Mouse (Mus musculus) lung, embryonic 15.5 days (tissue): ENCODE results near the gene Olfr1438-ps1. TPM values are rescaled to one million over a fixed set of nuclear protein-coding genes. Genes with fewer than 3 reads are reported as not detected.
"Not testable (repeated sequence)": the region's sequence is repeated elsewhere in the genome, so short reads cannot be mapped to it uniquely, and the experiment has no call there.

ENCODE experiments used
- ATAC-seq: fragments of 200-750 bp; cut with Nextera tagmentation; 2 replicates; pipeline ENCODE4 v1.8.0; 2017; ENCODE audit warnings: moderate number of reproducible peaks, borderline replicate concordance; ENCODE audit not compliant: low FRiP score, low TSS enrichment; ENCODE audit errors: extremely low read depth
- H3K27ac ChIP-seq: fragments of 300-500 bp; sonication (generic); 2 replicates; pipeline ENCODE4 v1.5.1; 2015; ENCODE audit warnings: moderate library complexity, mild to moderate bottlenecking, inconsistent platforms
- H3K27me3 ChIP-seq: fragments of 300-500 bp; sonication (generic); 2 replicates; pipeline ENCODE4 v1.6.1; 2015; ENCODE audit warnings: inconsistent platforms
- H3K36me3 ChIP-seq: fragments of 300-500 bp; sonication (generic); 2 replicates; pipeline ENCODE4 v1.6.1; 2015; ENCODE audit warnings: inconsistent platforms
- H3K4me1 ChIP-seq: fragments of 300-500 bp; sonication (generic); 2 replicates; pipeline ENCODE4 v1.6.1; 2015; ENCODE audit warnings: inconsistent platforms
- H3K4me2 ChIP-seq: fragments of 300-500 bp; sonication (generic); 2 replicates; pipeline ENCODE4 v1.6.1; 2015; ENCODE audit warnings: inconsistent platforms, mild to moderate bottlenecking, moderate library complexity
- H3K4me3 ChIP-seq: fragments of 300-500 bp; sonication (generic); 2 replicates; pipeline ENCODE4 v1.5.1; 2015; ENCODE audit warnings: mild to moderate bottlenecking, inconsistent platforms
- H3K9ac ChIP-seq: fragments of 300-500 bp; sonication (generic); 2 replicates; pipeline ENCODE4 v1.6.1; 2015; ENCODE audit warnings: inconsistent platforms
- H3K9me3 ChIP-seq: fragments of 300-500 bp; sonication (generic); 2 replicates; pipeline ENCODE4 v1.6.1; 2016; ENCODE audit warnings: inconsistent platforms
- WGBS: fragments of 180-500 bp; shearing (Covaris S2); methylation state at CpG from one replicate; pipeline ENCODE4 v1.1.7; 2015; 5-methylcytosine and 5-hydroxymethylcytosine counted together
- polyA plus RNA-seq: library from polyadenylated mRNA; unstranded; fragments of >200 nt; fragmentation: Nextera tagmentation; extraction: Ambion mirVana; gene quantifications from 2 replicates; pipeline ENCODE4 v1.2.1, GENCODE M21; 2015

Olfr1438-ps1 gene
- polyA plus RNA-seq: not detected in 2 replicates

DNA sequence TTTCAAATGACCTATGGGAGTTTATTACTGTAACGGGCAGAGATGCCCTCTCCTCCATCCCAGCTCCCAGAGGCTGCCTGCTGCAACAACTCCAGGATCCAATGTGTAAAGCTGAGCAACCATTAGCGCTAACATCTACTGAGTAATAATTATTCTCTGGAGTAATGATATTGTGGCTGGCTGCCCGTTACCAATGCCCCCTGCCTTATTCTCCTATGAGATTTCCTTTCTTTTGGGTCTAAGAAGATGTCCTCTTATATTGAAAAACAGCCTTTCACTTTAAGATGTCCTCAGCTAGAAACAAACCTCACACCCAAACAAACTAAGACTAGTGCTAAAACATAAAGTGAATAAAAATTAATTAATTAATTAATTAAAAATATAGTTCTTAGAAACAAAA lies at the start of gene Olfr1438-ps1:
Gene Olfr1438-ps1, minus strand, starts transcription at position 101 of the 400 bp plus-strand sequence.
- Histone ChIP-seq H3K27ac (no peak within 1 kb of the TSS), H3K27me3 (no peaks in the 10 kb centered on the region), H3K36me3 (no peaks in the 10 kb centered on the region), H3K4me1 (no peaks in the 10 kb centered on the region), H3K9ac (no peak within 1 kb of the TSS), H3K4me3 (no peak within 1 kb of the TSS), H3K4me2 (no peak within 1 kb of the TSS), H3K9me3 (no peaks in the 10 kb centered on the region)
- no peak for ATAC-seq
- WGBS: 77% methylated on average over 3 of the region's 3 CpGs

DNA sequence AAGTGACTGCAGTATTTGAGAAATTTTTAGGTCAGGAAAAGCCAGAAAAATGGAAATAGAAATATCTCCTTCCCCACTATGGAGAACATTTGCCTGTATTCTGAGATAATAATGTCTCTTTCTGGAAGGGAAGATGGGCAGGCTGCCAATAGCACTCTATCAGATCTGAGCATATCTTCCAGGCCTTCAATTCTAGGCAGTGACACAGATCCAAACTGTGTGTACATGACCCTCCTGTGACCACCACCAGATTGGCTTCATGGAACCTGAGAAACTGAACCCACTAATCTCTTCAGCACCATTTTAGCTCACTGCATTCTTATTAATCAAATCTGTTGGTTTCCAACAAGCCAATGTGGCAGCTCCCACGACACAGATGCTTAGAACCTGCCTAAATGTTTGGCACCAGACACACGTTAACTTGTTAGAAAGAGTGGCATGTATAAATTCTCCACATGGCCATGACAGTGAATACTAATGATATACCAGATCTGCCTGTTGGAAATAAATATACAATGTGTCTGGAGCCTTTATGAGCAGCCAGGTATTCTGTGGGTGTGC lies 38.8 kb upstream of the Olfr1438-ps1 start:
- no peak overlapping the region for H3K9ac ChIP-seq
- H3K9me3 ChIP-seq: no peaks in the 10 kb centered on the region
- no peaks in the 10 kb centered on the region for H3K27me3 ChIP-seq
- 53% methylated on average over 2 of the region's 2 CpGs for WGBS
- no peak overlapping the region for H3K4me3 ChIP-seq
- no peak for ATAC-seq
- H3K27ac ChIP-seq: no peak overlapping the region
- no peak overlapping the region for H3K4me2 ChIP-seq
- no peaks in the 10 kb centered on the region for H3K4me1 ChIP-seq
- H3K36me3 ChIP-seq: no peaks in the 10 kb centered on the region

DNA sequence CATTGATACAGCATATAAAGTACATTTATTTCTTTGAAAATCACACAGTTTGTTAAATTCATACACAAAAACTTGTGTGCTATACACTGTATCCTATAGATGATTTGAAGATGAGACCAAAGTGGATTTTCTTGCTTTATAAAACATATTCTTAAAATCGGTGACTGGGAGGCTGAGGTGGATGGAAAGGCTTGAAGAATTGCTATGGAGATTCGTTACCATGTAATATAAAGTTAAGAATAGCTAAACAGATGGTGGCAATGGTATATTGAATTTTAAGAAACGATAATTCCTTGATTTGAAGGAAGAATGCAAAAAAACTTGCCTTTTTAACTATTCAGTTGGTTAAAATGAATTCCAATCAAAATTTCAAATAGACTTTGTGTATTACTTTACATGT lies 37.3 kb upstream of the Olfr1438-ps1 start:
- no peak overlapping the region for H3K4me3 ChIP-seq
- no peaks in the 10 kb centered on the region for H3K9me3 ChIP-seq
- H3K9ac ChIP-seq: no peak overlapping the region
- 66% methylated on average over 3 of the region's 3 CpGs for WGBS
- no peaks in the 10 kb centered on the region for H3K27me3 ChIP-seq
- H3K27ac ChIP-seq: no peak overlapping the region
- H3K36me3 ChIP-seq: no peaks in the 10 kb centered on the region
- ATAC-seq: no peak
- no peak overlapping the region for H3K4me2 ChIP-seq
- H3K4me1 ChIP-seq: no peaks in the 10 kb centered on the region

DNA sequence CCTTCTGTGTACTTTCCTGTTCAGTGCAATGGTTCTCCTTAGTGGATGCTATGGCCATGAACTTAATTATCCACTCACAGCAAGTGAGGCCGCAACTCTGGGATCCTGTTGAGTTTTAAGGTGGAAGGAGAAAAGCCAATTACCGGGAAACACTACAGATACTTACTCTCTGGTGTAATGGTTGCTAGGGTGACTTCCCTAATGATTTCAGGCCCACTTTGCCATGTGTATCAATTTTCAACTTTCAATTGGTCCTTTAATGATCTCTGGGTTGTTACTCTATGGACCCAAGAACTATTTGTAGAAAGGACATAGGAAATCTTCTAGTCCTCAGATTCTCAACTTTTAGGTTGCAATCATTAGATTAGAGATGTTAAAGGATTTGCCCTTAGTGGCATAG lies 10.7 kb downstream of the Olfr1438-ps1 start, which contains the start of gene Olfr1437:
Gene Olfr1437, minus strand, starts transcription at position 101 of the 400 bp plus-strand sequence.
- H3K4me3 ChIP-seq: no peak within 1 kb of the TSS
- whole genome bisulfite sequencing: 83% methylated on average over 2 of the region's 2 CpGs

DNA sequence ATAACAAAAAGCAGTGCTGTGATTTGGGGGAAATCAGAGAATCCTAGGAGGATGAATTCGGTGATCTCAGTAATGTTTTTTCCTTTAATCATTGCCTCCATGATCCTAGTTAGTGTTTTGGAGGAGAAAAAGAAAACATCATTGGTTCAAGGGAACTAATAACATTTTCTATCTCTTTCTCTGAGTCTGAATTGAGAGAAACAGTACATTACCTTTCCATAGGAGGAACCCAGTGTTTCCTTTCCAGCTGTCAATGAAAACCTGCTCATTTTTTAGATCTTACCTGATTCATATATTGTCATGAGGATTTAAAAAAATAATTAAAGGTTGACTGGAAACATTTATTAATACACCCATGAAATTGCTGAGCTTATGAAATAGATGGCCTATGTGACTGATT lies 36.7 kb downstream of the Olfr1438-ps1 start, which contains the start of gene Olfr1436:
Gene Olfr1436, minus strand, starts transcription at position 101 of the 400 bp plus-strand sequence.
- H3K9me3 ChIP-seq, ATAC-seq, H3K9ac ChIP-seq, H3K27ac ChIP-seq, H3K27me3 ChIP-seq, H3K4me2 ChIP-seq, H3K4me1 ChIP-seq, H3K36me3 ChIP-seq, H3K4me3 ChIP-seq: not testable (repeated sequence)
- 68% methylated on average over 1 of the region's 1 CpGs for WGBS

More for the DNA sequence above, 10.7 kb downstream of the Olfr1438-ps1 start, which contains the start of gene Olfr1437:
- no peaks in the 10 kb centered on the region for H3K36me3 ChIP-seq
- H3K9me3 ChIP-seq: no peaks in the 10 kb centered on the region
- no peaks in the 10 kb centered on the region for H3K4me1 ChIP-seq
- H3K27me3 ChIP-seq: no peaks in the 10 kb centered on the region
- H3K4me2 ChIP-seq: no peak within 1 kb of the TSS
- no peak within 1 kb of the TSS for H3K9ac ChIP-seq
- ATAC-seq: no peak
- no peak within 1 kb of the TSS for H3K27ac ChIP-seq

DNA sequence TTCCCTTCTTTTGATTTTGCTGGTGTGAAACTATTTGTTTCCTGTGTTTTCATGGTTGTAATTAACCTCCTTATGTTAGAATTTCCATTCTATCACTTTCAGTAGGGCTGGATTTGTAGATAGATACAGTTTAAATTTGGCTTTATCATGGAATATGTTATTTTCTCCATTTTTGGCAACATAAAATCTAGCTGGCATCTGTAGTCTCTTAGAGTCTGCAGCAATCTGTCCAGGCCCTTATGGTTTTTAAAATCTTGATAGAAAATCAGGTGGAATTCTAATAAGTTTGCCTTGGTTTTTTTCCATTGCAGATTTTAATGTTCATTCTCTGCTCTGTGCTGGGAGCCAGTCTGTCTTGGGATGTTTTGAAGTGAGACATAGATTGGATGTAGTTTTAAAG lies 42.7 kb downstream of the Olfr1438-ps1 start:
- no peak for ATAC-seq
- no peaks in the 10 kb centered on the region for H3K9me3 ChIP-seq
- H3K4me1 ChIP-seq: no peaks in the 10 kb centered on the region
- H3K36me3 ChIP-seq: no peaks in the 10 kb centered on the region
- H3K9ac ChIP-seq: no peak overlapping the region
- H3K27ac ChIP-seq: no peak overlapping the region
- H3K4me2 ChIP-seq: no peak overlapping the region
- H3K27me3 ChIP-seq: no peaks in the 10 kb centered on the region
- H3K4me3 ChIP-seq: no peak overlapping the region

DNA sequence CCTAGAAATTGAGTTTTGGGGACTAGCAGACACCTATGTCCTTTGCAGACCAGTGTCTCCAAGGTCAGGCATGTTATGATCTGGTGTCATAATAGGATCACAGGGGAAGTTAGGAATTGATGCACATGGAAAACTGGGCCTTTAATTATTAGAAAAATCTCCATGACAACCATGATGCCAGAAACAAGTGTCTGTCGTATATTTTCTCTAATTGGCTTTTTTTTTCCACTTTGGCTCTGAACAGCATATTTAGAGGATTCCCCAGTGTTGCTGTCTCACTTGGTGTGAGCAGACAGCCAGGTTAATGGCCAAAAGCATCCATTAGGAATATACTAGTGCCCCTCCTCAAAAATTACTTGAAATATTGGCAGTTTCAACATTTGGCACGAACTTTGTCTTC lies 56.2 kb downstream of the Olfr1438-ps1 start, which contains the start of gene Olfr1434:
Gene Olfr1434, plus strand, starts transcription at position 301 of the 400 bp plus-strand sequence.
- no peaks in the 10 kb centered on the region for H3K9me3 ChIP-seq
- no peaks in the 10 kb centered on the region for H3K36me3 ChIP-seq
- ATAC-seq: no peak
- H3K9ac ChIP-seq: no peak within 1 kb of the TSS
- H3K27ac ChIP-seq: no peak within 1 kb of the TSS
- H3K4me2 ChIP-seq: no peak within 1 kb of the TSS
- H3K4me1 ChIP-seq: no peaks in the 10 kb centered on the region
- no peaks in the 10 kb centered on the region for H3K27me3 ChIP-seq
- no peak within 1 kb of the TSS for H3K4me3 ChIP-seq
- 63% methylated on average over 2 of the region's 2 CpGs for WGBS

Other genes starting within 250 kb of the Olfr1438-ps1 start
- gene Olfr1426, start 243.9 kb downstream of the Olfr1438-ps1 start, polyA plus RNA-seq: not detected in 2 replicates
- not detected in 2 replicates for gene Olfr1427, start 232.6 kb downstream of the Olfr1438-ps1 start, polyA plus RNA-seq
- gene Olfr1428, start 220.0 kb downstream of the Olfr1438-ps1 start, polyA plus RNA-seq: not detected in 2 replicates
- not detected in 2 replicates for gene Olfr76, start 212.7 kb downstream of the Olfr1438-ps1 start, polyA plus RNA-seq
- gene Olfr1555-ps1, start 165.8 kb downstream of the Olfr1438-ps1 start, polyA plus RNA-seq: not detected in 2 replicates
- gene Olfr1431, start 135.3 kb downstream of the Olfr1438-ps1 start, polyA plus RNA-seq: not detected in 2 replicates
- not detected in 2 replicates for gene Olfr1432, start 103.3 kb downstream of the Olfr1438-ps1 start, polyA plus RNA-seq
- not detected in 2 replicates for gene Olfr262, start 94.3 kb downstream of the Olfr1438-ps1 start, polyA plus RNA-seq
- gene Olfr235, start 74.9 kb downstream of the Olfr1438-ps1 start, polyA plus RNA-seq: not detected in 2 replicates
- not detected in 2 replicates for gene Olfr1434, start 56.1 kb downstream of the Olfr1438-ps1 start, polyA plus RNA-seq
- not detected in 2 replicates for gene Olfr1436, start 36.8 kb downstream of the Olfr1438-ps1 start, polyA plus RNA-seq
- not detected in 2 replicates for gene Olfr1437, start 10.8 kb downstream of the Olfr1438-ps1 start, polyA plus RNA-seq
- not detected in 2 replicates for gene Olfr1440, start 51.4 kb upstream of the Olfr1438-ps1 start, polyA plus RNA-seq
- not detected in 2 replicates for gene Olfr1441, start 81.5 kb upstream of the Olfr1438-ps1 start, polyA plus RNA-seq
- not detected in 2 replicates for gene Pfpl, start 92.0 kb upstream of the Olfr1438-ps1 start, polyA plus RNA-seq
- gene Mpeg1, start 124.9 kb upstream of the Olfr1438-ps1 start, polyA plus RNA-seq: 0.67 and 1.0 TPM in 2 replicates
- 16.1 and 16.5 TPM in 2 replicates for gene Dtx4, start 165.5 kb upstream of the Olfr1438-ps1 start, polyA plus RNA-seq
- gene Fam111a, start 209.8 kb upstream of the Olfr1438-ps1 start, polyA plus RNA-seq: 32.0 TPM in 2 replicates